Mouse (Mus musculus) heart, embryonic 12.5 days (tissue): ENCODE data around the gene Kat2b. TPM values are rescaled to one million over a fixed set of nuclear protein-coding genes. Genes with fewer than 3 reads are reported as not detected.
"Not testable (repeated sequence)": the region's sequence is repeated elsewhere in the genome, so short reads cannot be mapped to it uniquely, and the experiment has no call there.

Experiments used
- ATAC-seq: fragments of 200-750 bp; cut with Nextera tagmentation; 2 replicates; pipeline ENCODE4 v1.8.0; 2017; ENCODE audit warnings: moderate TSS enrichment, moderate library complexity; ENCODE audit not compliant: insufficient number of reproducible peaks, low FRiP score
- H3K27ac ChIP-seq: fragments of 300-500 bp; sonication (generic); 2 replicates; pipeline ENCODE4 v1.5.1; 2016; ENCODE audit warnings: mild to moderate bottlenecking, moderate library complexity; ENCODE audit not compliant: poor library complexity, severe bottlenecking
- H3K27me3 ChIP-seq: fragments of 300-500 bp; sonication (generic); replicated peaks from 2 replicates; pipeline ENCODE4 v1.6.1; 2016; ENCODE audit warnings: mild to moderate bottlenecking, moderate library complexity
- H3K36me3 ChIP-seq: fragments of 300-500 bp; sonication (generic); 2 replicates; pipeline ENCODE4 v1.6.1; 2016; ENCODE audit warnings: mild to moderate bottlenecking, moderate library complexity
- H3K4me1 ChIP-seq: fragments of 300-500 bp; sonication (generic); replicated peaks from 2 replicates; pipeline ENCODE4 v1.6.1; 2016; ENCODE audit warnings: mild to moderate bottlenecking
- H3K4me2 ChIP-seq: fragments of 300-500 bp; sonication (generic); 2 replicates; pipeline ENCODE4 v1.6.1; 2016; ENCODE audit warnings: mild to moderate bottlenecking, moderate library complexity
- H3K4me3 ChIP-seq: fragments of 300-500 bp; sonication (generic); 2 replicates; pipeline ENCODE4 v1.5.1; 2016; ENCODE audit warnings: mild to moderate bottlenecking
- H3K9ac ChIP-seq: fragments of 300-500 bp; sonication (generic); 2 replicates; pipeline ENCODE4 v1.6.1; 2016; ENCODE audit warnings: mild to moderate bottlenecking, moderate library complexity
- H3K9me3 ChIP-seq: fragments of 300-500 bp; sonication (generic); replicated peaks from 2 replicates; pipeline ENCODE4 v1.6.1; 2016; ENCODE audit warnings: mild to moderate bottlenecking, moderate library complexity
- WGBS: fragments of 180-500 bp; shearing (Covaris S2); methylation state at CpG from one replicate; pipeline ENCODE4 v1.1.7; 2016; 5-methylcytosine and 5-hydroxymethylcytosine counted together
- polyA plus RNA-seq: library from polyadenylated mRNA; unstranded; fragments of >200 nt; fragmentation: Nextera tagmentation; extraction: Ambion mirVana; gene quantifications from 2 replicates; pipeline ENCODE4 v1.2.1, GENCODE M21; 2016

The Kat2b gene
- polyA plus RNA-seq, 1 experiment from 2014 or later: 14.0 TPM

DNA sequence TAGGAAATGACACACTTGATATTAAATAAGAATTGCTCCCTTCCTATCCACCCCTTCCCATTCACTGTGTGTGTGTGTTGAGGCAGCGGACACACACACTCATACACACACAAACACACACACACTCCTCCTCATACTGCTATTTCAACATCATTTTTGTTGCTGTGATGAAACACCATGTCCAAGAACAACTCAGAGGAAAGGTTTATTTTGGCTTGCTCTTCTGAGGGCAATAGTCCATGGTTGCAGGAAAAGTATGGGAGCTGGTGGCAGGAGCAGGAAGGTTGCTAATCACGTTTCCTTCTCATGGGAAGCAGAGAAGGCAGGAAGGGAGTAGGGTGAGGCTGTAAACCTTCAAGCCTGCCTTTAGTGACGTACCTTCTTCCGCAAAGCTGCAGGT is 76.7 kb downstream of the Kat2b start:
- no peak for ATAC-seq
- Histone ChIP-seq H3K9ac (no peak overlapping the region), H3K27ac (no peak overlapping the region), H3K4me3 (no peak overlapping the region), H3K27me3 (no peaks in the 10 kb centered on the region), H3K4me1 (no peaks in the 10 kb centered on the region), H3K9me3 (no peaks in the 10 kb centered on the region), H3K4me2 (no peak overlapping the region), H3K36me3 (peaks cover 70% of the 10 kb centered on the region)
- WGBS: 83% methylated on average over 4 of the region's 4 CpGs

DNA sequence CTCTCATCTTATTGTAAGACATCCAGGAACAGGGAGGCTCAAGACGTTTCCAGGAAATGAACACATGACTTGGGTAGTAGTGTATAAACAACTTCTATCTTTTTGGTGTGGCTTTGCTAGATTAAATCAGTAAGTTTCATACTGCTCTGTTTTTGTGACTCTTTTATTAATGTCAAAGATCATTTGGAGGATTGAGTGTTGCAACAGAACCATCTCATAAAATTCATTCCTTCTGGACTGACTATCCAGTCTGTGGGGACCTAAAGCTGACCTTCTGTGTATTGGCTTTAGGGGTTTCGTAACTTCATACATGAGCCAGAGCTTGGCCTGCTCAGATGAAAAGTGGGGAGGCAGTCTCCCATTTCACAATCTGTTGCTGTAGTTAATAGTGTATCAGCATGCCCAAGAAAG is 83.6 kb downstream of the Kat2b start:
- H3K27me3 ChIP-seq: no peaks in the 10 kb centered on the region
- H3K4me3 ChIP-seq: no peak overlapping the region
- ATAC-seq: no peak
- no peak overlapping the region for H3K27ac ChIP-seq
- H3K9ac ChIP-seq: no peak overlapping the region
- H3K4me1 ChIP-seq: no peaks in the 10 kb centered on the region
- WGBS: 74% methylated on average over 2 of the region's 2 CpGs
- H3K9me3 ChIP-seq: 0 out of 2 replicates have a peak, but pooled peaks cover 2% of the 10 kb centered on the region
- H3K4me2 ChIP-seq: no peak overlapping the region
- peaks cover 45% of the 10 kb centered on the region for H3K36me3 ChIP-seq

GRCm38 (mm10) chr17:53654596-53654995 is 87.9 kb downstream of the Kat2b start:
- H3K4me3 ChIP-seq: no peak overlapping the region
- no peak overlapping the region for H3K4me2 ChIP-seq
- H3K27me3 ChIP-seq: no peaks in the 10 kb centered on the region
- H3K27ac ChIP-seq: no peak overlapping the region
- peaks cover 53% of the 10 kb centered on the region for H3K36me3 ChIP-seq
- no peaks in the 10 kb centered on the region for H3K9me3 ChIP-seq
- no peak for ATAC-seq
- H3K9ac ChIP-seq: no peak overlapping the region
- WGBS: 83% methylated on average over 4 of the region's 4 CpGs
- H3K4me1 ChIP-seq: no peaks in the 10 kb centered on the region

DNA sequence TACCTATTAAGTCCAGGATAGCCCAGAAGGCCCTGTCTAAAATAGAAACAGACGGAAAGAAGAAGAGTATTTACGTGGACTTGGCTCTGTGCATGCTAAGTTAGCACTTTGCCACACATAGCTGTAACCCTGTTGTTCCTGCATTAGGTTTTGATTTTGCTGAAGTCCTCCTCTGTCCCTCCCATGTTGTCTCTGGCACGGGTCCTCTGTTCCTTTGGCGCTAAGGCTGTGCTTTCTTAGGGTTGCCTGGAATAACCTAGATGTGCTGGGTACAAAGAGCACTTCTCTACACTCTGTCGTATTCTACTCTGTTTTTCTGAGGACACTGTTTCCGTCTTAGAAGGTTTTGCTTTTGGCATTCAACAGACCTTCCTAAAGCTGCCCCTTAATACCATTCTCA is 88.4 kb downstream of the Kat2b start:
- no peak for ATAC-seq
- no peak overlapping the region for H3K9ac ChIP-seq
- no peaks in the 10 kb centered on the region for H3K4me1 ChIP-seq
- no peaks in the 10 kb centered on the region for H3K9me3 ChIP-seq
- peaks cover 58% of the 10 kb centered on the region for H3K36me3 ChIP-seq
- H3K4me3 ChIP-seq: no peak overlapping the region
- 82% methylated on average over 6 of the region's 6 CpGs for WGBS
- H3K4me2 ChIP-seq: no peak overlapping the region
- no peak overlapping the region for H3K27ac ChIP-seq
- no peaks in the 10 kb centered on the region for H3K27me3 ChIP-seq

DNA sequence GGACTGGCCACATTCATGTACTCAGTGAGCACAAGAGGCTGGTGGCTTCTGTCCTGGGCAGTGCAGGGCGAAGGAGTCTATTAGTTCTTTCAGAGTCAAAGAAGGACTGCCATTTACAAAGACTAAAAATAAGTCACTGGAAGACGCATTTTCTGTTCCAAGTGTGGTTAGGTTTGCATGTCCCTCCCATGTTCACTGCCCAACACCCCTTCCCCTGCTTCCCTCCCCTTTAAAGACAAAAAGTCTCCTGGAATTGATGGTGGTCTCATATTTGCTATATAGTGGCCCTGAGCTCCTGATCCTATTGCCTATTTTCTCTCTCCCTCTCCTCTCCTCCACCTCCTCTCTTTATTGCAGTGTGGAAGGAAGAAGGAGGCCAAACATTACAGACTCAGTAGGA is 89.3 kb downstream of the Kat2b start:
- Histone ChIP-seq H3K9ac (no peak overlapping the region), H3K9me3 (no peaks in the 10 kb centered on the region), H3K4me2 (no peak overlapping the region), H3K27me3 (no peaks in the 10 kb centered on the region), H3K36me3 (peaks cover 63% of the 10 kb centered on the region), H3K27ac (no peak overlapping the region), H3K4me3 (no peak overlapping the region), H3K4me1 (peaks cover 2% of the 10 kb centered on the region)
- no peak for ATAC-seq
- 77% methylated on average over 2 of the region's 2 CpGs for WGBS

GRCm38 (mm10) chr17:53656369-53656860 is 89.8 kb downstream of the Kat2b start:
- ATAC-seq: no peak
- H3K4me2 ChIP-seq: no peak overlapping the region
- no peak overlapping the region for H3K27ac ChIP-seq
- WGBS: 51% methylated on average over 6 of the region's 6 CpGs
- peaks cover 6% of the 10 kb centered on the region for H3K4me1 ChIP-seq
- H3K36me3 ChIP-seq: peaks cover 63% of the 10 kb centered on the region
- no peaks in the 10 kb centered on the region for H3K9me3 ChIP-seq
- H3K27me3 ChIP-seq: no peaks in the 10 kb centered on the region
- no peak overlapping the region for H3K9ac ChIP-seq
- H3K4me3 ChIP-seq: no peak overlapping the region

DNA sequence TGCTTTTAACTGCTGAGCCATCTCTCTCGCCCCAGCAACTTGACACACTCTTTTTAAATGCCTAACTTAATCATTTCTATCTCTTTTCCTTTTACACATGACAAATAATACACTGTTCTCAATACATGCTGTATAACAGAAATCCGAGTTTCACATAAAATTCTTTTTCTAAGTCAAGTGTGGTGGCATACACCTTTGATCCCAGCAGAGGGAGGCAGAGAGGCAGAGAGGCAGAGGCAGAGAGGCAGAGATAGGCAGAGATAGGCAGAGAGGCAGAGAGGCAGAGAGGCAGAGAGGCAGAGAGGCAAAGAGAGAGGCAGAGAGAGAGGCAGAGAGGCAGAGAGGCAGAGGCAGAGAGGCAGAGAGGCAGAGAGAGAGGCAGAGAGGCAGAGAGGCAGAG is 90.7 kb downstream of the Kat2b start:
- not testable (repeated sequence) for H3K27ac ChIP-seq, H3K27me3 ChIP-seq, H3K4me3 ChIP-seq, H3K9ac ChIP-seq, ATAC-seq, H3K9me3 ChIP-seq, H3K4me1 ChIP-seq, H3K4me2 ChIP-seq
- 70% methylated on average over 2 of the region's 2 CpGs for WGBS
- peaks cover 67% of the 10 kb centered on the region for H3K36me3 ChIP-seq

- H3K27me3 ChIP-seq: no peaks in the 10 kb centered on the region
- no peak overlapping the region for H3K4me3 ChIP-seq
- no peak overlapping the region for H3K27ac ChIP-seq
- 90% methylated on average over 2 of the region's 2 CpGs for WGBS
- ATAC-seq: no peak
- H3K9me3 ChIP-seq: no peaks in the 10 kb centered on the region
- H3K9ac ChIP-seq: no peak overlapping the region
- peaks cover 62% of the 10 kb centered on the region for H3K36me3 ChIP-seq
- peaks cover 7% of the 10 kb centered on the region for H3K4me1 ChIP-seq
- H3K4me2 ChIP-seq: no peak overlapping the region
Measured at GRCm38 (mm10) chr17:53658668-53659067, 92.0 kb downstream of the Kat2b start.

DNA sequence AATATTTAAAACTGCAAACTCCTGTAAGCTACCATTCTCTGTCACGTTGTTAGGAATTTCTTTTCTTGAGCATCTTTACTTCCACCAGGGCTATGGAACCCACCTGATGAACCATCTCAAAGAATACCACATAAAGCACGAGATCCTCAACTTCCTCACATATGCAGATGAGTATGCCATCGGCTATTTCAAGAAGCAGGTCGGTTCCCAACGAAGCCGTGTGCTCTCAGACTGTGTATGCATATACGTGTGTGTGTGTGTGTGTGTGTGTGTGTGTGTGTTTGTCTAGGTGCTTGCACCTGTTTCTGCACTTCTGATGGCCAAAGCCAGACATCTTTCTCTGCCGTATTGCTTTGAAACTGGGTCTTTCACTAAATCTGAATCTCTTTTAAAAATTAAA is 92.6 kb downstream of the Kat2b start:
- WGBS: 83% methylated on average over 8 of the region's 8 CpGs
- peaks cover 7% of the 10 kb centered on the region for H3K4me1 ChIP-seq
- H3K27me3 ChIP-seq: no peaks in the 10 kb centered on the region
- H3K4me2 ChIP-seq: no peak overlapping the region
- H3K9me3 ChIP-seq: no peaks in the 10 kb centered on the region
- ATAC-seq: no peak
- no peak overlapping the region for H3K27ac ChIP-seq
- H3K4me3 ChIP-seq: no peak overlapping the region
- H3K36me3 ChIP-seq: peaks cover 56% of the 10 kb centered on the region
- H3K9ac ChIP-seq: no peak overlapping the region

DNA sequence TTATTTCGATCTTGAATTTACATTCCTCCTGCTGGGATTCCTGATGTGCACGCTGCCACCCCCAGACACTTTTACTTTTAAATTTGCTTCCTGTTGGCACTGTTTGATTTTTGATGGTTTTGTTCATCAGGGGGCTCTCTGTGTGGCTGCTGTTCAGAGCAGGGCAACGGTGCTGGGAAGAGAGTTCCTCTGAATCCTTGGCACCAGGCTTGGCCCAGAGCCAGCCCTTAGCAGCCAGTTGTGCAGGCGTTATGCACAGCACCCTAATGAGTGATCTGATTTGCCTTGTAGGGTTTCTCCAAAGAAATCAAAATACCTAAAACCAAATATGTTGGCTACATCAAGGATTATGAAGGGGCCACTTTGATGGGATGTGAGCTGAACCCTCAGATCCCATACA is 93.1 kb downstream of the Kat2b start:
- peaks cover 7% of the 10 kb centered on the region for H3K4me1 ChIP-seq
- no peaks in the 10 kb centered on the region for H3K27me3 ChIP-seq
- peaks cover 51% of the 10 kb centered on the region for H3K36me3 ChIP-seq
- WGBS: 61% methylated on average over 4 of the region's 4 CpGs
- no peak overlapping the region for H3K4me2 ChIP-seq
- no peaks in the 10 kb centered on the region for H3K9me3 ChIP-seq
- H3K27ac ChIP-seq: no peak overlapping the region
- no peak overlapping the region for H3K4me3 ChIP-seq
- ATAC-seq: no peak
- no peak overlapping the region for H3K9ac ChIP-seq

DNA sequence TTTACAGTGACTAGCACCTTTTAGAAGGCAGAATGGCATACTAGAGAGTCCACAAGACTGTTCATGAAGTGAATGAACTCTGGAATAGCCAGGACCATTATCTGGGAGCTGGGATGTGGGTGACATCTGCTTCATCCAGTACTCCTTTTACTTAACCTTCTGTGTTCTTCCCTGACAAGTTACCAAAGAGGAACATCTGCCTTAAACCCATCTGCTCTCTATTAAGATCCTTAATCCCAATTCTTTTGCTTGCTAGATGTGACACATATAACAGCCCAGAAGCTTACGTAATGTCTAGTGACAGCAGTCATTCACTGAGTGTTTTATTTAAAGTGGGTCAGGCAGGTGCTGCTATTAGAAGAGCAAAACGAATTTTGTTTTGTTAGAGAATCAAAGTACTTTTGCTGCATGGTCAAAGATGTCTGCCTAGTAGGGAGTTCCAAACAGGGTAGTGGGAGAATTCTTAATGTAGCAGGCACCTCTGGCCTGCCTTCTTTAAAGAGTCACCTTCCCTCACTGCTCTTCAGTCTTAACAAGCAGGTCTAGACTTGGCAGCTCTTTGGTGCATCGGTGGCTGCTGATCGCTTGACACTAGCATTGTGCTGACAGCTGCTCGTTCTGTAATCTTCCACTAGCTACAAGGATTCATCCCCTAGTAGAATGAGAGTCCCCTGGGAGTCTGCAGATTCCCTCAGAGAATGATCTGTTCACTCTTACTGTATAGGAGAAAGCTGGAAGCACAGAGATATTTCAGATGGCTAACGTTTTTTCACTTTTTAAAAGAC is 94.6 kb downstream of the Kat2b start:
- H3K27ac ChIP-seq: no peak overlapping the region
- 38% methylated on average over 6 of the region's 6 CpGs for WGBS

DNA sequence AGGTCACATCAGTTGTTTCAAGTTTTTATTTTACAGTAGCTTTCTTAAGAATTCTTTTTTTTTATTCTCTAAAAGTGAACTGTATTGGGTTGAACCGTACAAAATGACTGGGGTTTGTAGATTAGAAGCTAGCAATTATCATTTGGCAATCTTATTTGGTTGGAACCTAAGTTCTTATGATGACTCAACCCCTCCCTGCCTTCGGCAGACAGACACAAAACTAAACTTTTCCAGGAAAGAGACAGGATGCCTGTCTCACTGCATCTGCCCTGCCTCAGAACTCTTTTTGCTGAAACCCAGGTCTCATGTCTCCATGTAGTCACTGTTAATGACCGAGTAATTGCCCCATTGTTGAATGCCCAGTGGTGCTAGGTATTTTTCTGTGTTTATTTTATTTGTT is 97.6 kb downstream of the Kat2b start:
- Histone ChIP-seq H3K4me2 (no peak overlapping the region), H3K27me3 (no peaks in the 10 kb centered on the region), H3K27ac (no peak overlapping the region), H3K36me3 (peaks cover 50% of the 10 kb centered on the region), H3K9me3 (no peaks in the 10 kb centered on the region), H3K9ac (no peak overlapping the region), H3K4me1 (peaks cover 7% of the 10 kb centered on the region), H3K4me3 (no peak overlapping the region)
- no peak for ATAC-seq
- WGBS: 74% methylated on average over 3 of the region's 3 CpGs

More for the DNA sequence above, 94.6 kb downstream of the Kat2b start:
- Histone ChIP-seq H3K4me1 (peaks cover 7% of the 10 kb centered on the region), H3K36me3 (peaks cover 51% of the 10 kb centered on the region), H3K9me3 (no peaks in the 10 kb centered on the region), H3K9ac (no peak overlapping the region), H3K27me3 (no peaks in the 10 kb centered on the region), H3K4me2 (no peak overlapping the region), H3K4me3 (no peak overlapping the region)
- ATAC-seq: no peak
